Mouse (Mus musculus) kidney, adult 11 months (tissue): Measurements from ENCODE around the gene Htr5a.
A peak's percentile ranks its signal among the peaks of the same experiment; 100 is the strongest.

Experiments used
- DNase-seq: peaks from one replicate; pipeline ENCODE4 v3.0.0; 2022

Gene Htr5a

GRCm38 (mm10) chr5:27888080-27888479 is 46.1 kb downstream of the Htr5a start:
- no peak for DNase-seq

GRCm38 (mm10) chr5:27895961-27896360 is 54.0 kb downstream of the Htr5a start:
- DNase-seq, result no peak

GRCm38 (mm10) chr5:27899756-27900155 is 57.8 kb downstream of the Htr5a start:
- DNase-seq, result no peak

GRCm38 (mm10) chr5:27900186-27900585 is 58.2 kb downstream of the Htr5a start:
- peak; percentile 11 for DNase-seq
